Mouse (Mus musculus): ENCODE data around the gene Clec3a. TPM values are rescaled to one million over a fixed set of nuclear protein-coding genes. Genes with fewer than 3 reads are reported as not detected.
A peak's percentile ranks its signal among the peaks of the same experiment; 100 is the strongest.

The Clec3a gene
- total RNA-seq, 2 experiments from 2014 or later = not detected

- peak; percentile 60 for DNase-seq (ENCODE audit: low spot score)
These were observed 38.1 kb downstream of the Clec3a start for GRCm38 (mm10) chr8:114455953-114456352.

DNA sequence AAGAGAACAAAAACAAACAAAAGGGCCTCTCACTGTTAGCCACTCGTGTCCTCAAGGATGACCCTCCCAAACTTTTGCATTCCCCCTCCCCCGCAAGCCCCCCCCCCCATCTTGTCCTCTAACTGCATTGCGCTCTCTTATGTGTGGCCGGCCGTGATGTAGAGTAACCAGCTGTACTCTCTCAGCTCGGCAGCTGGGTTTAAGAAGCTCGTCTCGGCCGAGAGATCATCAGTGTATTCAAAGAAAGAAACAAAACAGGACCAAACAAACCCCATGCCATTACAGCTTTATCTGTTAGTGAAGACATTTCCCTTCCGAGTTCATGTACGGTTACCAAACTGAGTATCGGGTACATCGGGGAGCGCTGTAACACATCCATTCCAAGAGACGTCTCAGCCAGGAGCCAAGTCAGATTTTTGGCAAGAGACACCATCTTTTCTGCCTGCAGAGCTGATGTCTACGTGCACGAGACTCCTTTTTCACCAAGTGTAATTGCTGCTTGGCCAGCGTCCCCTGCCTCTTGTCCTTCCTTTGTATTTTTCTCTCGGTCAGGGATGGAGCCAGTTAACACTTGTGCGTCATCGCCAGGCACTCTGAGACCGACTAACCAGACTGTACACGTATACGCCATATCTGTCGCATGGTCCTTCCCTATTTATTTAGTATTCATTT is 40.4 kb downstream of the Clec3a start:
- DNase-seq (ENCODE audit: low spot score) = peak; percentile 41

DNA sequence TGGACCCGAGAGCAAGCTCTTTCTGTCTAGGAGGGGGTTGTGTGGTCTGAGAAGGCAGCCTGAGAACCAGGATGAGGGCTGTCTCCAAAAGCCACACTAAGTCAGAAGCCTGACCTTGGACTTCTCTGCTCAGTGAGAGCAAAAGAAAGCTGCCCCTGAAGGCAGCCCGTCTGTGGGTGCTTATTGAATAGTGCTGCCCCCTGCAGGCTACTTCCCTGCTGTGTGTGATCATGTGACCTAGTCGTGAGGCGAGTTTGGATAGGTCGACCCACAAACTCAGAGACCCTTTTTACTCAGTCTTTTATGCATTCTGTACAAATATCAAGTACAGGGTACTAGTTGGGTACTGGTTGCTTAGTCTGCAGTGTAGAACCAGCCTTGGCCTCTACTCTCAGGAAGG is 42.7 kb downstream of the Clec3a start:
- no peak for DNase-seq (ENCODE audit: low spot score)

GRCm38 (mm10) chr8:114462591-114462990 is 44.7 kb downstream of the Clec3a start:
- DNase-seq (ENCODE audit: low spot score) = no peak

GRCm38 (mm10) chr8:114463305-114463704 is 45.4 kb downstream of the Clec3a start:
- no peak for DNase-seq (ENCODE audit: low spot score)

DNA sequence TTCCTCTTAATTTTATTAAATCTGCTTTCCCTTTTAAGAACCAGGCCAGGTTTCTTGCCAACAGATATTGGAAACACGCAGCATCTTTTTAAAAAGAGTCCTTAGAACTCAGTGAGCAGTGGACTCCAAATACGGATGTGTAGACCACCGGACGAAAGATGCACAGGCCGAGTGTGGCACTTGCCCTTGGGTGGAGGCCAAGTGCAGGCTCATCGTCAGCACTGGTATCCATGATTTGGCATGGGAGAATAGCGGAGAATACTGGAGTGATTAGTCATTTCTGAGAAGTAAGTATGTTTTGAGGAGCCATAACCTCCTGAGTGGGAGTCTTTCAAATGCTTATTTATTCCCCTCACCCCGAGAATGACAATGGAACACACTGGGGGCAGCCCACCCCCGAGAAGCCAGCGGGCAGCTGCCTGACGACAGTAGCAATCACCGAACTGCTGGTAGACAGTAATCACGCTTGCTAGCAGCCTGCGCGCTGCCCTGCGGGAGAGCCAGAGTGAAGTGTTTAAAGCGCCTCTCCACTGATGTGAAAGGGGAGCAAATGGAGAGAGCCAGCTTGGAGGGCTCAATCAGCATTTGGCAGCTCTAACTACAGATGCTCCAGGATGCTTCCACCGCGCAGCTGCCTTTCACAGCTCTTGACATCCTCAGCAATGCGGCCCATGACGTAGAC is 50.8 kb downstream of the Clec3a start:
- DNase-seq (ENCODE audit: low spot score) = no peak

- DNase-seq (ENCODE audit: low spot score) = no peak
These were observed 51.3 kb downstream of the Clec3a start for GRCm38 (mm10) chr8:114469208-114469590.

DNA sequence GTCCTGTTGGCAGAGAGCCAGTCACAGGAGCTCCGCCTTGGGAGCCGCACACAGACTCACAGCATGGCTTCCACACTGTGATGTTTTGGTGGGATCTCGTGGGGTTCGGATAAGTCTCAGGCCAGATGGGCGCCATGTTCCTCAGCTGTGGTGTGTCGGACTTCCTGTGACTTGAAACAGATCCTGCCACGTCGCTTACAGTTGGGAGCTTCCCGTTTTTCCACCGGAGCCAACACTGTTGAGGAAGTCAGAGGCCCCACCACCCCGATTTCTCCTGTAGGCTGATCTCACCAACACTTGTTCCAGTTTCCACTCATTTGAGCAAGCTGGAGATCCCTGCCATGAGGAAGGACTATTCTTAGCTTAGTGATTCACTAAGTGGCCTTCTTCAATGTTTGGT is 55.7 kb downstream of the Clec3a start:
- no peak for DNase-seq (ENCODE audit: low spot score)

Other genes starting within 250 kb of the Clec3a start
- under 1 TPM; 0.41 to 0.45 TPM for gene Vat1l, start 212.5 kb upstream of the Clec3a start, total RNA-seq (2021)
- 1 to 10 TPM; 5.6 to 6.1 TPM for gene Wwox, start 21.6 kb downstream of the Clec3a start, total RNA-seq (2021)